Mouse (Mus musculus) bone marrow, adult 2 months (tissue): ENCODE measurements around the gene Fam214a. TPM values are rescaled to one million over a fixed set of nuclear protein-coding genes. Genes with fewer than 3 reads are reported as not detected.

Source experiments
- H3K27ac ChIP-seq: fragments of 200-500 bp; 2 replicates; pipeline ENCODE4 v1.5.1; 2012; ENCODE audit warnings: low read depth, mild to moderate bottlenecking, control low read depth, inconsistent platforms, low read length; ENCODE audit not compliant: control insufficient read depth, poor library complexity, insufficient read depth
- H3K4me1 ChIP-seq: fragments of 200-500 bp; 2 replicates; pipeline ENCODE4 v1.6.1; 2011; ENCODE audit warnings: low read length; ENCODE audit not compliant: control insufficient read depth, insufficient read depth
- H3K4me3 ChIP-seq: fragments of 200-500 bp; replicated peaks from 2 replicates; pipeline ENCODE3; 2011; ENCODE audit warnings: mild to moderate bottlenecking, low read depth, low read length, control low read depth; ENCODE audit not compliant: control insufficient read depth
- CTCF ChIP-seq: fragments of 200-500 bp; IDR thresholded peaks from 2 replicates; pipeline ENCODE4 v1.5.1; 2011; ENCODE audit warnings: low read length, control low read depth; ENCODE audit not compliant: control insufficient read depth, insufficient read depth
- POLR2A ChIP-seq: fragments of 200-500 bp; IDR thresholded peaks from 2 replicates; pipeline ENCODE4 v1.6.1; 2011; ENCODE audit warnings: low read depth, mild to moderate bottlenecking, control low read depth, low read length, borderline replicate concordance; ENCODE audit not compliant: control insufficient read depth
- WGBS: fragments of 180-500 bp; shearing (Covaris S2); methylation state at CpG from one replicate; pipeline ENCODE4 v1.1.7; 2018; 5-methylcytosine and 5-hydroxymethylcytosine counted together
- polyA plus RNA-seq: library from polyadenylated mRNA; stranded (reverse); fragments of >200 nt; gene quantifications from 2 replicates; pipeline ENCODE4 v1.2.4, GENCODE M21; 2011; ENCODE audit warnings: low replicate concordance; ENCODE audit not compliant: missing spikeins, insufficient read depth, insufficient read length

The Fam214a gene
- polyA plus RNA-seq, 1 experiment, result 25.2 TPM

DNA sequence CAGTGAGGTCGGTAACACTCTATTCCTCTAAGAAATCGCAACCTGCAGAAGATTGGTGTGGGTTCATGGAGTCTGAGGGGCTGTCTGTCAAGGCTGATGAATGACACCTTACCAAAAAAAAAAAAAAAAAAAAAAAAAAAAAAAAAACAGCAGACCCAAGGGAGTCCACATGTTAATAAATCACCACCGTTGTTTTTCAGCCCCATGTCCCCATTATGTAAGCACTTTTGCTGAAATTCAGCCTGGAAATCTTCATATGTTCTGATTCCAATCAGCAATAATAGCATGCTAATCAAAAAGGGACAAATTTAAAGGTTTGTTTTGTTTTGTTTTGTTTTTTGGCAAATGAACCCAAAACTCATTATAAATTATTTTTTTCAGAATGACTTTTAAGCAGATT lies 37.1 kb upstream of the Fam214a start:
- Histone ChIP-seq H3K4me1 (no peaks in the 10 kb centered on the region), H3K4me3 (no peak overlapping the region), H3K27ac (no peak overlapping the region)
- TF ChIP-seq POLR2A (no peak), CTCF (no peak)
- WGBS, result 72% methylated on average over 3 of the region's 3 CpGs

DNA sequence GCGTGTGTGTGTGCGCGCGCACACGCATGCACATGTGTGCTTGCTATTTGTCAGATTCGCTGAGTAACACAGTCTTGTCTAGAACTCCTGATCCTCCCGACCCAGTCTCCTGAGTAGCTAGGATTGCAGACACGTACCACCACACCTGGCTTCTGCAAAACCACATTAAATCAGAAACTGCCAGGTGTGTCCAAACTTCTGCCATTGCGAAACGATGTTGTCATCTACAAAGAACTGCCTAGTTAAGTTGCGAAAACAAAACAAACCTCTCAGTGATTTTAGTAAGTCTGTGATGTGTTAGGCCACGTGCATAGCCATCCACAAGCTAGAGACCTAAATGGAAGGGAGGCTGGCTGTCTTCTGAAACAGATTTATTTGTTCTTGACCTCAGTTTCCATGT lies 32.2 kb upstream of the Fam214a start:
- no peak for TF ChIP-seq POLR2A
- TF ChIP-seq CTCF, result no peak
- no peak overlapping the region for H3K27ac ChIP-seq
- WGBS, result 76% methylated on average over 12 of the region's 12 CpGs
- H3K4me1 ChIP-seq, result no peaks in the 10 kb centered on the region
- no peak overlapping the region for H3K4me3 ChIP-seq

- 42% methylated on average over 1 of the region's 1 CpGs for WGBS
- Histone ChIP-seq H3K4me3 (no peak overlapping the region), H3K27ac (no peak overlapping the region), H3K4me1 (no peaks in the 10 kb centered on the region)
- TF ChIP-seq CTCF (no peak), POLR2A (no peak)
Measured at GRCm38 (mm10) chr9:74921422-74921821, 31.3 kb upstream of the Fam214a start.

DNA sequence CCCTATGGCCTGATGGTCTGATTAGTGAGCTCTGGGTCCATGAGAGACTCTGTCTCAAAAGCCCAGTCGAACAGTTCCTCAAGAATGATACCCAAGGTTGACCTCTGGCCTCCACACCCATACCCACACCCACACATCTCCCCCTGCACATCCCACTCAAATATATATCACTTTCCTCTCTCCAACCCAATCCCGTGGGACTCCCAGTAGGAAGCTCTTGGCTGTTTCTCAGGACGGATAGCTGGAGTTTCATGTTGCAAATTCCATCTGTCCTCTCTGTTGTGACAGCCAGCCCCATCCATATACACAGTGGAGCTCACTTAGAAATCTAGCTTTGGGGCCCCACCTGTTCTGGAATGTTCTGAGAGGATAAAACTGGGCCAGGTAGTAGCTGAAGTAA lies 29.8 kb upstream of the Fam214a start:
- Histone ChIP-seq H3K4me3 (no peak overlapping the region), H3K27ac (no peak overlapping the region), H3K4me1 (no peaks in the 10 kb centered on the region)
- 70% methylated on average over 3 of the region's 3 CpGs for WGBS
- TF ChIP-seq CTCF, result no peak

DNA sequence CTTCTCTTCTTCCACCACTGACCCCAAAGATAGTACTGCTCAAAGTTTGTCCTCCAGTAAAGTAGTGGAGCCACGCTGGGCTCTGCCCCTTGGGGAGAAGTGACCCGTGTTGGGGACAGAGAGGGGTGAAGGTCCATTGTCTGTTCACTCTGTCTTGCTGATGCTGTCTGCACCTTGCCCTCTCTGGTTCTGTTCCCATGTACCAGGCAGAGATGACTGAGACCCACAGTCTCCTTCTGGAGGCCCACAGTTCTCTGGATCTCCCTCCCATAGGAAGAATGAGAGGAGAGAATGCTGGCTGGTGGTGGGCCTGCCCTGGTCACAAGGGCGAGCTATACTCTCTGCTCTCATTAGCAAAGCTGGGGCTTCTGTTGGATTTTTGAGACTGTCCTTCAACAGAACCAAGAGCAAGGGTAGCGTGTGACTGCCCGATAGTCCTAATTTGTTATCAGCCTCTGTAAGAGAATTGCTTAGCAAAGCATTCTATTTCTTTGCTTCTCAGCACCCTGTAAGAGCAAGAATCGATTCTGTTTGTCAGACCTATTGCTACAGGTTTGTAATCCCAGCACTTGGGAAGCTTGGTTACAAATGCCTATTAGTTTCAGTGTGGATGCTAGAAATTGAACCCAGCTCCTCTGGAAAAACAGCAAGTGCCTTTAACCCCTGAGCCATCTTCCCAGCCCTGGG lies 29.2 kb upstream of the Fam214a start:
- Histone ChIP-seq H3K27ac (no peak overlapping the region), H3K4me1 (no peaks in the 10 kb centered on the region), H3K4me3 (no peak overlapping the region)
- WGBS, result 83% methylated on average over 6 of the region's 6 CpGs
- TF ChIP-seq CTCF (no peak), POLR2A (no peak)

- no peak for TF ChIP-seq CTCF
- TF ChIP-seq POLR2A, result no peak
- Histone ChIP-seq H3K27ac (no peak overlapping the region), H3K4me1 (no peaks in the 10 kb centered on the region), H3K4me3 (no peak overlapping the region)
- WGBS, result 84% methylated on average over 10 of the region's 10 CpGs
Measured at GRCm38 (mm10) chr9:74925220-74925769, 27.4 kb upstream of the Fam214a start.

DNA sequence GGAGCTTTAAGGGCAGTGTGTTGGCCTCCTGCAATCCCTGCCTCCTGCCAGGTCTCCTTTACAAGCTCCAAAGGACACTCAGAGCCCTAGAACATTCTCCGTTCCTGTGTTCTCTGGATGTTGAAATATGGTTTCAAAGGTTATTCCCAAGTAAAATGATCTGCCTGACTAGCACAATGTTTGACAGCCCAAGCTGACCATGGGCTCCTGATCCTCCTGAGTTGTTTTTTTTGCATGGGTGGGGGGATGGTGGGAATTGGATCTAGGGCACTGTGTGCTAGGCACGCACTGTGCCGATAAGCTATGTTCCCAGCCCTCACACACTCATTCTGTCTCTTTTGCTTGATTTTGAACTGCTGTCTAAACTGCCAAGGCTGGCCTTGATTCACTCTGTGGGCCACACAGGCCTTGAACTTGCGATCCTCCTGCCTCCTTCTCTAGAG lies 22.7 kb upstream of the Fam214a start:
- H3K27ac ChIP-seq, result no peak overlapping the region
- H3K4me3 ChIP-seq, result no peak overlapping the region
- 80% methylated on average over 4 of the region's 4 CpGs for WGBS
- H3K4me1 ChIP-seq, result no peaks in the 10 kb centered on the region; the same call in 1 of the 2 replicates
- TF ChIP-seq CTCF (no peak), POLR2A (no peak)

GRCm38 (mm10) chr9:74930653-74931052 lies 22.0 kb upstream of the Fam214a start:
- TF ChIP-seq CTCF (no peak), POLR2A (no peak)
- H3K4me1 ChIP-seq, result no peaks in the 10 kb centered on the region; the same call in 1 of the 2 replicates
- H3K27ac ChIP-seq, result no peak overlapping the region
- no peak overlapping the region for H3K4me3 ChIP-seq
- 84% methylated on average over 5 of the region's 5 CpGs for WGBS
